Mouse (Mus musculus) CD4-positive, CD25-positive, alpha-beta regulatory T cell, adult 4 months (primary cell): Measurements from ENCODE around the gene Slc8a1. TPM values are rescaled to one million over a fixed set of nuclear protein-coding genes. Genes with fewer than 3 reads are reported as not detected.

Experiments used
- ATAC-seq: one replicate; pipeline ENCODE4 v1.8.0; 2017
- polyA plus RNA-seq, 2 experiments: library from polyadenylated mRNA; unstranded; fragments of 100-300 nt; shearing (Covaris generic); gene quantifications; one replicate each; pipeline ENCODE4 v1.2.1; 2017

Slc8a1 gene
- polyA plus RNA-seq, 2 experiments from 2014 or later: 0.04 TPM; not detected in 1

DNA sequence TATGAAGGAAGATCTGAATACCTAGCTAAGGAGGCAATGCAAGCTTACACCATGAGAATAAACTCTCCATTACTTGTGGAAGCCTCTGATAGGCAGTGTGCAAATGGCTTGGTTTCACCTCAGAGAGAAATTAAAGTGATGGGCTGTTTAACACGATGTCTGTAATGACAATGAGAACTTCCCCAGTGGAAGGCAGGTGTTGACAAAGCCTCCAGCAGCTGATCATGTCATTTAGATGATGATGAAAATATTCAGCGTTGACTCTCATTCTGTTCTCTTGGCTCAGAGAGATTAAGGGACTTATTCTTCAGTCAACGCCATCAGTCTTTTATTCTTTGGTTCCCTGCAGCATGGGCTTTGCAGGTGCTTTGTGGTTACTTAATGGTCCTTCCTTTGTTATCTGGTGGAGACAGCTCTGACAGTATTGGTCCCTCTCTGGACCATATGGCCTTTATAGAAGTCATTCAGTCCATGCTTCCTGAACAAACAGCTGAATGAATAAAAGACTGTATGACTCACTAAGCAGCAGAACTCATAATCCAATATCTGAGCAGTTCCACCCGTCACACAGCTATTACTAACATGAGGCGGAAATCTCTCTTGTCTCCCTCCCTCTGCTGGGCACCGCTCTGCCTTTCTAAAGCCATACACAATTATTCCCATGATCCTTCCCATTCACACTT lies 184.0 kb downstream of the Slc8a1 start:
- no peak for ATAC-seq

DNA sequence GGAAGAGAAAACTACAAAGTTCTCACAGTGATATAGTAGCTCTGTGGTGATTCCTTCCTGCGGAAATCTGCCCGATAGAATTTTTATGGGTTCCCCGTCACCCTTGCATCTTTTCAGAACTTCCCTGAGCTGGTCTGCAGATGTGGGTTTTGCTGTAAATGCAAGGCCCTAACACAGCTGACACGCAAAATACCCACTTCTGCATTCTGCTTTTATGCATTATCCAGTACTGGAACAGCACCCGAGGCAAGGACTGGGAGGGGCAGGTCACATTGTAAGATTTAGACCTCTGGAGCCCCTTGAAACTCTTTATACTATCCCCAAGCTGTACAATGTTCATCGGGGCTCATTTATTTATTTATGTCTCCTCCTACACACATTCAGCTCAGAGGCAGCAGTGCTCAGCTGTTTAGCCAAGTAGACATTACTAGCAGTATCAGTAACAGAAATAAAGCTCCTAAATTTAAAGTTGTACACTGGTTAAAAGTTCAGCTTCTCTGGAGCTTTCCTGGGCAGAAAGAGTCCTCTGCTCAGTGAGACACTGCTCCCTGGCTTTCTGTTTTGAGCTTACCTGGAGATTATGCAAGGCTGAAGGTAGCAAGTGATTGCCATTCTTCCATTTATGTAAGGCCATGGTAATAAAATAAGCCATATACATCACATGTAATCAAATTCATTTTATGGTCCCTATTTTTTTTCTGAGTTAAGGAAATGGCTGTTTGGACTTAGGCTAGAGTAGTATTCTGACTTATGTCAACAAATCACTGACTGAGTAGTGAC lies 186.1 kb downstream of the Slc8a1 start:
- no peak for ATAC-seq

DNA sequence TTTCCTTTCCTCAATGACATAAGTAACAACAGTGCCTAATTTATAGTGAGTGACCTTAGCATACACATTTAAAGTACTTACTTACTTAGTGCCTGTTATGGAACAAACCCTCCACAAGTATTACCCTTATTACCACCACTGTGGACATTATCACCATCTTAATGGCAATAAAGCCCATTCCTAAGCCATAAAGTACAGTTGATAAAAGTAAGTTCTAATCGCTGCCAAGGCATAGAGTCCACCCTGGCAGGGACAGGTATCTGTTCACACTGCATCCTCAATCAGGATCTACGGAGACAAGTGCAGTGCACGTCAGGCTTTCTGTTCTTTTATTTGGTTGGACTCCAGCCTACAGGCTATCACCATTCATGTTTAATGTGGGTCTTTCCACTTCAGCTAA lies 187.3 kb downstream of the Slc8a1 start:
- no peak for ATAC-seq

DNA sequence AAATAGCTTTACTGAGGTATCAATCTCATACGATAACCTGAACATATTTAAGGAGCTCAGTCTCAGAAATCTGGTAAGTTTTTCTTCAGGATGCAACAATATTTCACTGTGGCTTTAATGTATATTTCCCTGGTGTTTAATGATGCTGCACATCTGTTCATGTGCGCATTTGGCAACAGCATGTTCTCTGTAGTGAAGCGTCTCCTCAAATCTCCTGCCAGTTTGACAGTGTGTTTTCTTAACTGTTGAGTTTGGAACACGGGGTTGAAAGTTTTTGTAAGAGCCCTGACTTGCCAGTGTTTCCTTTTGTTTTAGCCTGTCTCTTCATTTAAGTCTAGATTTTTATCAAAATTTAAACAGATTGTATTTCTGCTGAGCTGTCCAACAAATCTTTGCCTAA lies 190.2 kb downstream of the Slc8a1 start:
- ATAC-seq: no peak

DNA sequence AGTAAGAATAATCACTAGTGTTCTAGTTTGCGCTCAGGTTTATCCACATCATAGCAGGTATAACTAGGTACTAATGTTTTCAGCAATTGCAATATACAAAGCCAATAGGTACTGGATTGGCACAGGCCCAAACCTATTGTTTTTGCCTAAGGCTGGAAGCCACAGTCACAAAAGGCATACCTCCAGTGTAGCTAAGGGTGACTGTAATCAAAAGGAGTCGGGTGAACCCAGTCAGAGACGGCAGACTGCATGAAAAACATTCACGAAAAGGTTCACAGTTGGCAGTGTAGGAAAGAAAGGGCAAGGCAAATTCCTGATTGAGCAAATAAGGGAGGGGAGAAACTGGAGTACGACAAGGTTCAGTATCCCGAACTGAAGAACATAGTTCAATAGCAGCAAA lies 191.7 kb downstream of the Slc8a1 start:
- ATAC-seq: no peak

DNA sequence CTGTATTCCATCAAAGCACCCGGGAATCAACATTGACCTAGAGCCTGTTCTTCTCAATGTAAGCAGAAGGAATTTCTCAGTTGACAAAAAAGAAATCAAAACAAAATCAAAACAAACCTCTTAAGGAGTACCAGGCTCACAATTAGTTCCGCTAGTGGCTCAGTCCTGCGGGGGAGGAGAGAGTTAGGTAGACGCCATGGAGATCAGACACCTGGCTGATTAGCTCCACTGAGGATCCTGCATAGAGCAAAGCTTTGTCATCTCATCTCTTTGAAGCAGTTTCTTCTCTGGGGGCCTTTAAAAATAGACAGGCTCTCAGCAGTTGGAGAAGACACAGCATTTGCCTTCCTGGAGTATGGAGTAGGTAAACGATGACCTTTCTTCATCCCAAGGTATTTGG lies 192.2 kb downstream of the Slc8a1 start:
- ATAC-seq: no peak

DNA sequence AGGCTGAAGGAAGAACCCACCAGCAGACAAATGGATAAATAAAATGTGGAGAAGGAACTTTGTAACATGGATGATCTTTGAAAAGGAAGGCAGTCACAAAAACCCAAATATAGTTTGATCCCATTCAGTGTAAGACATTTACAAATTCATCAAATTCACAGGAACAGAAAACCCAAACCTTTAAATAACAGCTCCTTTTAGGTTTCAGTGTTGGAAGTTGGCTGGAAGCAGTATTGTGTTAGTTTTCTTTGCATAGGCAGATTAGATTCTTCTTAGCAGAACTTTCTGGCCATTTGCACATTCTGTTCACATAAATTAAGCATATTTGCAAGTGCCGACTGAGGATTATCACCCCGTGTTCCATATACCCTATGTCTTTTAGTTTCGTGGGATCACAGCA lies 193.3 kb downstream of the Slc8a1 start:
- ATAC-seq: no peak

DNA sequence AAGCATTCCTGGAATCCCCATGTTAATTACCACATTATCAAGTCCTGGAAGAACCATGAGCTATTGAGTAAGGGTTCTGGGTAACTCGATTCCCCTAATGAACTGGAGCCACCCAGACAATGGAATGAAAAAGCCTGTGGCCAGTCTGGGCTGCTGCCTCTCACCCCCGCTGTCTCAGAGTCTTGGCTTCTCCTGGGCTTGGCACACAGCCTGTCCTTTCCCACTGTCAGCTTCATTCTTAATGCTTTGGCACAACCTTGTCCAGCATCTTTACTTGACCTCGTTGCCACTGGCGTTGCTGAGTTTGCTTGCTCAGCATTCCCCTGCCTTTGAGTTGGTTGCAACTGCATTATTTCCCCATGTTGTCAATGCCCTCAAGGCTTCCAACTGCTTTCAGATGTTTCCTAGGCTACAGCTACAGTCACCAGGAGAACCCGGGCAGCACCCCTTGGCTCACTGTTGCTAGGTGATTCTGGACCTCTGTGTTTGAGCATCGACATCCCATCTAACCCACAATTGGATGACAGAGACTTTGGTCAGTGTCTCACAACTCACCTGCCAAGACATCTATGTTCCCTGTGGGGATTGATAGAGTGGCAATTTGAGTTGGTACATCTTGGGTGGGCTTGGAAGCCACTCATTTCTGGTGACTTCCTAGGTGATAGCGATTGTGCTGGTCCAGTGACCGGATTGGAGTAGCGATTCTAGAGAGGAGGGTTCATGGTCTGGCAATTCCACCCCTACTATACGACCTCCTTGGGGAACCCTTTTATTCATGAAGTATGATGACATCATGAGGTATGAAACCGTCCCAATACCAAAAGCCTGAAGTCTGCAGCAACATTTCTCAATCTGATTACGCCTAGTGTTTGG lies 195.6 kb downstream of the Slc8a1 start:
- no peak for ATAC-seq

DNA sequence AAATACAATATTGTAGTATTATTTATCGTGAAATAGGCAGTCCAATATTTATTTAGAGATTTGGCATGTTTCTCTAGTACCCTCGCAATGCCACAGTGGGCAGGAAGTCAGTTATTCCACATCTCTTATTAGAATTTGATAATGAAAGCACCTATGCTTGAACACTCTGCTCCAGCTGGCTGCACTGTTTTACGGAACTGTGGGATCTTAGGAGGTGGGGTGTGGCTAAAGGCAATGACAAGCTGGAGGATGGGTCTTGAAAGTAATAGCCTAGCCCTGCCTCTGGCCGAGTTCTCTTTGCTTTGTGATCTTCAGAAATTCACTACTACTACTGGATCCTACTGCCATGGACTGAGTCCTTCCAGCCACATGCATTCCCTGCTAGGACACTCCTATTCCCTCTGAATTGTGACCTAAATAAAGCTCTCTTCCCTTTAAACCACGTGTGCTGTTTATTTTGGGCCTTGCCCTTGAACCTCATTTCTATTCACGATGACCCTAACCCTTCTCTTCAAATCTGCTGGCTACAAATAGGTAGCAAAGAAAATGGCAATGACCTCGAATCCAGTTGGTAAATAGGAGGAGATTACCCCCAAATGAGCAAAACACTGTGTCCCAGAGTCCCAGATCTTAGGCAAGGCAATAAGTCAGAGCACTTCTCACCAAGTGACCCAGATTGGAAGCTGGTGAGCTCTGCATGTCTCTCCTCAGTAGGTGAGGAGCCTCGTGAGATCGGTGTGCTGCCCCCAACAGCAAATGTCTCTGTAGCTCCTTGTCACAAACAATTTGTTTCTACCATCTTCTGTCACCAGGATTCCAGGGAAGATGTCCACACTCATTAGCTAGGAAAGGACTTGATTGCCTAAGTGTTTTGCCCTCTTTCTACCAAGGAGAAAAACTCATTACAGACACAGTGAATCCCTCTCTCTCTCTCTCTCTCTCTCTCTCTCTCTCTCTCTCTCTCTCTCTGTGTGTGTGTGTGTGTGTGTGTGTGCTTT lies 199.7 kb downstream of the Slc8a1 start:
- ATAC-seq: no peak

DNA sequence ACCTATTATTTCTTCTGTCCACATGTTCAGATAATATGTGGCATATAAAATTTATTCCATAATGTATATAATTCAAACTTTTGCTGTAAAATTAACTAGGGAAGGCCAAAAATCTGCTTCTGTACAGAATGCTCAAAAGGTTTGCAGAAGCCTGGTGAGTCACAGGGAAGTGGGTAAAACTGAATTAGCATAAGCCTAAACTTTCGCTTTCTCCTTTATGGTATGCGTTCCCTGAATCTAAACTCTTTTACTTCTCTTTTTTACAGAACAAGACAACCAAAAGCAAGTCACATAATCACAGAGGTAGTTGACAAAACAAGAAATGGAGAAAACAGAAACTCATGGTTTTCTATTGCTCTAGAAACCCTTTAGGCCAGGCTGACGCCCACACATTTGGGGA lies 202.1 kb downstream of the Slc8a1 start:
- no peak for ATAC-seq

DNA sequence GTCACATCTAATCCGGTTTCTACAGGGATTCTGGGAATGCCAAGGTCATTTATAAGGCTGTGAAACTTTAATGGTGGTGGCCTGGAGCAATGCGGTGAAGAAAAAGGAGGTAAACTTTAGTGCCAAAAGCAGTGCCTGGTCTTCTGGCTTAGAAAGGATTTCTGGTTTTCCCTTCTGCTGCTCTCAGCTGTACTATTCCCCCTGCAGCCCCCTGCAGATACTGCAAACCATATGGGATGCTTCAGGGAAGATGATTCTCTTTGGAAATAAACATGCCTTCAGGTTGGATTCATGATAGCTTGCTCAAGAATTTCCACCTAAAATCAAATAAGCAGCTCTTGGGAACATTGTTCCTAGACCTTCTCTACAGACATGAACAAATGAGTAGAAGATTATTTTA lies 208.3 kb downstream of the Slc8a1 start:
- ATAC-seq: no peak

DNA sequence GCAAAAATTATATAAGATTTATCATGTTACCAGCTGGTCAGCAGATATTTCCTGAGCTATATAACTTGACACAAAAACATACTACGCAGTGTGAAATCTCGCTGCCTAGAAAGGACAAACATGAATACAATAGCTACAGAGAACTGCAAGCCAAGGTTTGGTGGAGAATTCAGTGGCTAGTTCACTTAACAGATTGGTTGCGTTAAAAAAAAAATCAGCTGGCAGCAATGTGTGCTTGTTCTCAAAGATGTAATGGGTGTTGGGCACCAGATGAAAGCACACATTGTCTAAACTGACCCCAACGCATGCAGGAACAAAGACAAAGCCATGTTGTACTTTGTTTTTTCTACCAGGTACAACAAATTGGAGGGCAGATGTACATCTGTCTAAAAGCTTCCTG lies 209.2 kb downstream of the Slc8a1 start:
- ATAC-seq: no peak

DNA sequence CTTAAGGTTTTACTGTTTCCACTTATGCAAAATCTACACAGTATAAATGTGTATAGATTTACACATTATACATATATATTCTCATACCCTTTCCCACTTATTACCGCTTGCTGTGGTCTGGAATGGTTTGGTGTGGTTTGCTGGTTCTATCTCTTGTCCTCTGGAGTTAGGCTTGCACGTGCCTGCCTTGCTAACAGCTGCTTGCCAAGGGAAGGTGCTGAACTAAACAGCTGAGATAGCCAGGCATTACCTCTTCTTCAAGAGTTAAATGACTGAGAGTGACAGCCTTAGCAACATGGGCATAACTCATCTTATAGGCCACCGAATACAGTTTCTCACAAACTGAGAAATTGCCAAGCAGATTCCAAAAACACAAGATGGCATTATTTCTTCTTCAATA lies 211.7 kb downstream of the Slc8a1 start:
- no peak for ATAC-seq

DNA sequence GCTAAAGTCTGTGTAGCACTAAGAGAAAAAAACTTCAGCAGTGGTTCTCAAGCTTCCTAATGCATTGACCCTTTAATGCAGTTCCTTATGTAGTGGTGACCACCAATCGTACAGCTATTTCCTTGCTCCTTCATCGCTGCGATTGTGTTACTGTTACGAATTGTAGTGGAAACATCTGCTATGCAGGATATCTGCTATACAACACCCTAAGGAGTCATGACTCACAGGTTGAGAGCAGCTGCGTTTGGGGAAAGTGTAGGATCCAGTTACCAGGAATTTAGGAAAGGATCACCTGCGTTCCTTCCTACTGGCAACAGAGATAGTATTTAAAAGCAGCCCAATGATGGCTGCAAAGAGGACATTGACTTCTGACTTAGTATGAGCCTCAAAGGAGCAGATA lies 213.4 kb downstream of the Slc8a1 start:
- no peak for ATAC-seq

DNA sequence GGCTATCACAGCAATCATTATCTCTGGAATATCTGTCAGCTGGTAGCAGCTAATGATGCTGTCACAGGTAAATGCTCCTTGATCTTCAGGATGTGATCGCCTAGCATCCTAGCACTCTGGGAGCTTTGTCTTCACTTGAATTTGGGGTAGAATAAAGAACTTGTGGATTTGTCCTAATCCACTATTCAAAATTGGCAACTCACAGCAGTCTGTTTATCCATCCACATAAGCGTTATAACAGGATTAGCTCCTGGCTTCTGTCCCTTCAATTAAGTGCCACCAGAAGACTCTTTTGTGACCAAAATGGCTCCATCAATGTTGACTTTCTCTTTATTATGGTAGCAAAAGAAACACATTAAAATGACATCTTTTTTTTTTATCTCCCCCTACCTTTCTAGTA lies 214.2 kb downstream of the Slc8a1 start:
- no peak for ATAC-seq

DNA sequence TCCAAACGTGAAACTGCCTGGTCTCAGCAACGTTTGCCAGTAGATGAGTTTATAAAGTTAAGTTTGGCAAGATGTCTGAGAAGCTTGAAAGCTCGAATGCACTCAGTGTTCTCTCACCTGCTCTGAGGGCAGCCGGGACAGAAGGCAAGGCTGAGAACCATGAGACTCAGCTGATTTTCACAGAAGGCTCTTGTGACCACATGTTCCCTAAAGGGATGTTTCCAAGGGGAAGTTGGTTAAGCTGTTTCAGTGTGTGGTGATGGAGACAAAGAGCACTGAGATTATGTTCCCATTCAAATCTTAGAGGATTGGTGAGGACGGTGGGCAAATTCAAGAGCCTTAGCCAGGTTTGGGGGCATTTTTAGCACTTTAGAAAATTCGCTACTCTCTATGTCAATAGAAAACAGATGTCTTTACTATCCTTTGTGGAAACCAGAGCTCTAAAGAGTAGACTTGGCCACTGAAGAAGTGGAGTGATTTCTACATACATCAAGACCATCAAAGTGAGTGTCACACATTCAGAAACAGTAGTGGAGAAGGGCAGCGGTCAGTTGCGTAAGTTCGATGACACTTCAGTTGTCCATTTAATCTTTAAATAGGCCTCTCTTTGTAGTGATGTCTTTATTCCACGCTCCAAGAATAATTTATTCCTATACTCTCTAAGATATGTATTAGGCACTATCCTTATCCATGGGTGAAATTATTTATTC lies 219.7 kb downstream of the Slc8a1 start:
- no peak for ATAC-seq

DNA sequence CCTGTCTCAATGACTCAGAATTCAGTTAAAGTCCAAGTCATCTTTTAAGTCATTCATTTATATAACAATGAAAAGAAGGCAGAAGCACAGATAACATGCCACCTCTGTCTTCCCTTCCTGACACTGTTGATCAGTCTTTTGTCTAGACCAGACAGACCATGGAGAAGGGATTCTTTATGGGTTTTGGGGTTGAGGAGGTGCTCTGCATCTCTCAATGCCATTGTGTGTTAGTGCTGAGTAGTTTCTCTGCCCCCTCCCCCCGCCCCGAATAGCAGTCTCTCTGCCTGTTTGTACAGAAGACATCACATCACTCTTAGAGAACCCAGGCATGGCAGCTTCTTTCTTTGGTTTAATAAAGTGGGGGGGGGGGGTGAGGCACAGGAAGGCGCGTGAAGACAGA lies 222.0 kb downstream of the Slc8a1 start:
- no peak for ATAC-seq

DNA sequence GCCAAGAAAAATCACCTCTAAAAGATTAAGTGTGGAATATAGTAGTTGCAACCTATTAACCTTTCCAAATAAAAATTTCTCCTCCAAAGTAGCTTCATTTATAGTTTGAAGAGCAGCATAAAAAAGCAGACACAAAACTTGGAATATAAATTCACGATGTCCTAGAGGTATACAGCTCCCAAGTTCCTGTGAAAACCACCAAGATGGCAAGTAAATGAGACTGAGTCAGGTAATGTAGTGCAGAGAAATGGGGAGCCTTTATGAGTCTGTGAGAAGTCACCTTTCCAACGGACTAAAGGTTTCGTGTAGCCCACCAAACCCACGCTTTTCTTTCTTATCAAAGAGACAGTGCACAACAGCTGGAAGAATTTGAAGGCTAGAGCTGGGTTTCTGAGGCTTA lies 224.2 kb downstream of the Slc8a1 start:
- no peak for ATAC-seq

DNA sequence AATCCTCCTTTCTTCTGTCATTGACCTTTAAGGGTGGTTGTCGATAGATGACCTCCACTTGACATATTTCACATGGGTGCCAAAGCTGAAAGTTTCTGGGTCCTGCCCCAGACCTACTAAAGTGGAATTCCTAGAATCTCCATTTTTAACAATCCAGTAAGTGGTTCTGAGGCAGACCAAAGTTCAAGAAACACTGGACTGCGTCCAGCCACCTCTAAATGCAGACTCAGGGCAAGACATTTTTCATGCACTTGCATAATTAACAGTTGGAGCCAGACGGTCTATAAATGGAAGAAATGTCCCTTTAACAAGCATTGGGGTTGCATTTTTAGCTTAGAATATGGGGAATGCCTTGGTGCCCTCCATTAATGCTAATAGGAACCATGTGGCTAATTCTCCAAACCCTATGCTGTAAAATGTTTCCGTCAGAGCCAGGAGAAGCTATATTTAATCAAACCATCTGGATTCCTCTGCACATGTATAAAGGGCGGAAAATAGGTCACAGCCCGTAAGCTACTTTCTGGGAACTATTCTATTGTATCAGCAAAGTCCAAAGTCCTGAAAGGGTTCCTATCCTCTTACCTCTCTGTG lies 224.7 kb downstream of the Slc8a1 start:
- no peak for ATAC-seq

DNA sequence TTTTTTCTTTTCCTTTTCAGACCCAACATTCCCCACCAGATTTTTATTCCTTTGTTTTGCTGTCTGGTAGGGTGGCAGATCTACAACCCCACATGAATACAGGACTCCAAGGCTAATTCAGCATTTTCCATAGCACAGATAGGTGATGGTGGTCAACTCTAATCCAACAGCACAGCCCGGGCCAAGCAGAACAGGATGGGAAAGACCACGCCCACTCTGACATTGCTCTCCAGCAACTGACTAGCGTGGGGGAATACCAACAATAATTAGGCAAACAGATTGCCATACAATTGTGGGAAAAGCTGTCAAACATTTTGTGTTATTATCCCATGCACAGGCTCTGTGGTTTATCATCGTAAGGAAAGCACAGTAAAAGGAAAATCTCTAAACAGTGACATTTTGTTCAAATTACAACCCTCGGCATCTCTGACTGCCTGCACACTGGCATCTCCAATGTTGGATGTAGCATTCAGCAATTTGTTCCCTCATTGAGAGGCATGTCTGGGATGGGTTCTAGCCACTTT lies 233.0 kb downstream of the Slc8a1 start:
- ATAC-seq: no peak

DNA sequence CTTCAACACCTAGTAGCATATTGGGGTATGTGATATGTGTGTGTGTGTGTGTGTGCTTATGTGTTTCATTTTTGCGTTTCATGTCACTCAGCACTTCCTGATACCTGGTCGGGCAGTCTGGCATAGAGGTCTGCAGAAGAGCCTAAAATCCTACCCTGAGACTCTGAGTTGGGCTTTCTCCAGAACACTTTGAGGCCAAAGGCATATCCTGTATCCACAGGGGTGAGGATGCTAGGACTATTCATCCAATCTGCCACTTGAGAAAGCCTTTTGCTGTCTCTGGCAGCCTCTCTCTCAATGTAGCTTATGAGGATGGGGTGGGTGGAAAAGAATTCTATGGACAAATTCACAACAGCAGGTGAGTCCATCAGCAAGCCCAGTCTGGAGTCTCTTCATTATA lies 234.1 kb downstream of the Slc8a1 start:
- ATAC-seq: no peak
